Mouse (Mus musculus) CH12.LX (cell line): ENCODE results near the gene Ncor1.

Experiments used
- CTCF ChIP-seq, 2 experiments: IDR thresholded peaks in 1 of 2; conservative IDR thresholded peaks in 1 of 2; 2 replicates each; pipeline ENCODE4 v1.5.1; 2011 to 2012; ENCODE audit warnings: low read depth in 2 of 2, low read length in 2 of 2, improper control_type of control experiment in 1 of 2, inconsistent platforms in 1 of 2, mild to moderate bottlenecking in 1 of 2, moderate library complexity in 1 of 2
- TCF12 ChIP-seq: IDR thresholded peaks from 2 replicates; pipeline ENCODE4 v1.6.1; 2014; ENCODE audit warnings: low read depth, mild to moderate bottlenecking, inconsistent platforms, low read length, improper control_type of control experiment
- ZC3H11A ChIP-seq: IDR thresholded peaks from 2 replicates; pipeline ENCODE4 v1.6.1; 2012; ENCODE audit warnings: low read depth, mild to moderate bottlenecking, inconsistent platforms, low read length, improper control_type of control experiment

DNA sequence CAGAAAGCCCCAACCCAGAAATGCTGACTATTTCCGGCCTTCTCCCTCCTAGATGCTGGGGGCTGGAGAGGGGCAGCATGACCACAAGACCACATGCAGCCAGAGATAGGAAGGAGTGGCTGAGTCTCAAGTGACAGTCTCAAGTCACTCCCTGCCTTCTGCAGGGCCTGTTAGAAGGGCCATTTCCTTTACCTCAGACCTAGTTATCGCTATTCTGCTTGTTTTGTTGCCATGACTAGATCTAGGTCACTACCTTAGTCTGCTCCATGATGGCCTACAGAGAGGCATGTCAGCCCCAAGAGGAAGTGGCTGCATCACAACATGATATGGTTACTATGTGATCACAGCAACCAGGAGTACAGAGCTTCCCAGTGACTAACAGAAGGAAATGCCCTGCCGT lies 8.2 kb upstream of the Ncor1 start:
- TF ChIP-seq ZC3H11A (no peak), CTCF (conservative IDR thresholded peaks at IDR 0.05 in 1 of 2, IDR thresholded peaks at IDR 0.05 in 1 of 2; ENCODE audit: low read depth in 2 of 2, low read length in 2 of 2) (no peak), TCF12 (no peak)
